Mouse (Mus musculus) inflammation-experienced regulatory T-cells, adult 6 months (primary cell): Measurements from ENCODE around the gene Arpp19. TPM values are rescaled to one million over a fixed set of nuclear protein-coding genes. Genes with fewer than 3 reads are reported as not detected.

Source experiments
- ATAC-seq: one replicate; pipeline ENCODE4 v1.8.0; 2017
- polyA plus RNA-seq, 3 experiments: library from polyadenylated mRNA; unstranded; fragments of 100-300 nt; shearing (Covaris generic); gene quantifications; one replicate each; pipeline ENCODE4 v1.2.1; 2017

The Arpp19 gene
- polyA plus RNA-seq, 3 experiments from 2014 or later, result 284 to 467 (median 368) TPM

- no peak for ATAC-seq
Observed at GRCm38 (mm10) chr9:75040566-75040965, 3.2 kb downstream of the Arpp19 start.

GRCm38 (mm10) chr9:75041840-75042525 lies 4.6 kb downstream of the Arpp19 start:
- ATAC-seq, result no peak

GRCm38 (mm10) chr9:75043191-75043590 lies 5.8 kb downstream of the Arpp19 start:
- no peak for ATAC-seq

GRCm38 (mm10) chr9:75047079-75047478 lies 9.7 kb downstream of the Arpp19 start:
- no peak for ATAC-seq

- ATAC-seq, result no peak
Observed at GRCm38 (mm10) chr9:75049100-75049499, 11.7 kb downstream of the Arpp19 start.

GRCm38 (mm10) chr9:75050003-75050402 lies 12.6 kb downstream of the Arpp19 start:
- peak; percentile 86 for ATAC-seq

- ATAC-seq, result no peak
Observed at GRCm38 (mm10) chr9:75051841-75052240, 14.4 kb downstream of the Arpp19 start.

- ATAC-seq, result no peak
Observed at GRCm38 (mm10) chr9:75055046-75055445, 17.6 kb downstream of the Arpp19 start.

- ATAC-seq, result no peak
Observed at GRCm38 (mm10) chr9:75064678-75065331, 27.4 kb downstream of the Arpp19 start.

- ATAC-seq, result peak; percentile 34
Observed at GRCm38 (mm10) chr9:75070457-75071028, 33.1 kb downstream of the Arpp19 start, which contains the start of gene Myo5a. Gene Myo5a, plus strand, starts transcription at chr9:75071015.

GRCm38 (mm10) chr9:75071029-75071705 lies 33.8 kb downstream of the Arpp19 start:
- peak; percentile 87 for ATAC-seq

- ATAC-seq, result peak; percentile 30
Observed at GRCm38 (mm10) chr9:75071706-75072192, 34.3 kb downstream of the Arpp19 start.

- ATAC-seq, result no peak
Observed at GRCm38 (mm10) chr9:75072361-75072760, 34.9 kb downstream of the Arpp19 start.

GRCm38 (mm10) chr9:75077191-75077590 lies 39.8 kb downstream of the Arpp19 start:
- no peak for ATAC-seq

GRCm38 (mm10) chr9:75085242-75085824 lies 47.9 kb downstream of the Arpp19 start:
- ATAC-seq, result no peak

GRCm38 (mm10) chr9:75087823-75088222 lies 50.4 kb downstream of the Arpp19 start:
- ATAC-seq, result no peak

- no peak for ATAC-seq
Observed at GRCm38 (mm10) chr9:75089285-75089684, 51.9 kb downstream of the Arpp19 start.

GRCm38 (mm10) chr9:75092134-75092533 lies 54.7 kb downstream of the Arpp19 start:
- ATAC-seq, result no peak

GRCm38 (mm10) chr9:75094762-75095161 lies 57.3 kb downstream of the Arpp19 start:
- ATAC-seq, result no peak

GRCm38 (mm10) chr9:75098937-75099336 lies 61.5 kb downstream of the Arpp19 start:
- no peak for ATAC-seq

GRCm38 (mm10) chr9:75100157-75100781 lies 62.9 kb downstream of the Arpp19 start:
- no peak for ATAC-seq

GRCm38 (mm10) chr9:75102131-75102530 lies 64.7 kb downstream of the Arpp19 start:
- no peak for ATAC-seq
